Mouse (Mus musculus) heart, adult 2 months (tissue): ENCODE measurements around the gene Reep6. TPM values are rescaled to one million over a fixed set of nuclear protein-coding genes. Genes with fewer than 3 reads are reported as not detected.

Experiments used
- DNase-seq, 2 experiments: peaks; one replicate each; pipeline ENCODE4 v3.0.0; 2021
- H3K27ac ChIP-seq: fragments of 200-600 bp; 2 replicates; pipeline ENCODE4 v1.8.1; 2022
- H3K27me3 ChIP-seq: fragments of 200-500 bp; 2 replicates; pipeline ENCODE4 v1.6.1; 2012; ENCODE audit warnings: mild to moderate bottlenecking, low read length, inconsistent platforms, mixed read lengths; ENCODE audit not compliant: control insufficient read depth, insufficient read depth
- H3K36me3 ChIP-seq: fragments of 200-500 bp; 2 replicates; pipeline ENCODE4 v1.6.1; 2012; ENCODE audit warnings: low read length, inconsistent platforms; ENCODE audit not compliant: control insufficient read depth, insufficient read depth
- H3K4me1 ChIP-seq: fragments of 200-500 bp; 2 replicates; pipeline ENCODE4 v1.6.1; 2011; ENCODE audit warnings: low read length; ENCODE audit not compliant: control insufficient read depth, insufficient read depth
- H3K4me3 ChIP-seq: fragments of 200-600 bp; 2 replicates; pipeline ENCODE4 v1.8.1; 2022
- H3K79me2 ChIP-seq: fragments of 200-500 bp; replicated peaks from 2 replicates; pipeline ENCODE4 v1.6.1; 2012; ENCODE audit warnings: mild to moderate bottlenecking, inconsistent platforms, low read length, moderate library complexity, mixed read lengths; ENCODE audit not compliant: control insufficient read depth, insufficient read depth
- H3K9ac ChIP-seq: fragments of 200-500 bp; 2 replicates; pipeline ENCODE4 v1.6.1; 2012; ENCODE audit warnings: low read depth, mild to moderate bottlenecking, control low read depth, inconsistent platforms, low read length, mixed read lengths
- CTCF ChIP-seq: fragments of 200-600 bp; IDR thresholded peaks from 2 replicates; pipeline ENCODE4 v1.8.1; 2022; ENCODE audit warnings: antibody characterized with exemption, mild to moderate bottlenecking, moderate library complexity
- EP300 ChIP-seq: fragments of 200-500 bp; IDR thresholded peaks from 2 replicates; pipeline ENCODE4 v1.6.1; 2011; ENCODE audit warnings: low read depth, low read length, control low read depth; ENCODE audit not compliant: insufficient read depth
- POLR2A ChIP-seq: fragments of 200-500 bp; IDR thresholded peaks from 2 replicates; pipeline ENCODE4 v1.6.1; 2011; ENCODE audit warnings: mild to moderate bottlenecking, low read depth, low read length, control low read depth; ENCODE audit not compliant: insufficient read depth
- WGBS: fragments of 180-500 bp; shearing (Covaris S2); methylation state at CpG from one replicate; pipeline ENCODE4 v1.1.7; 2018; 5-methylcytosine and 5-hydroxymethylcytosine counted together
- intact Hi-C: fragments of 180-260 bp; cut with DNase I; formaldehyde crosslinking; loops from one replicate; pipeline ENCODE4 v1.15.1; 2025
- polyA plus RNA-seq: library from polyadenylated mRNA; depleted of rRNA; stranded (reverse); fragments of >200 nt; gene quantifications from 2 replicates; pipeline ENCODE4 v1.2.3, GENCODE M21; 2012
- total RNA-seq, 2 experiments: library from RNA; stranded (reverse); gene quantifications; 2 replicates each; pipeline ENCODE4 v1.2.3; 2021

Gene Reep6
- total and polyA plus RNA-seq, 3 experiments, result 2.8 to 4.1 (median 3.6) TPM

DNA sequence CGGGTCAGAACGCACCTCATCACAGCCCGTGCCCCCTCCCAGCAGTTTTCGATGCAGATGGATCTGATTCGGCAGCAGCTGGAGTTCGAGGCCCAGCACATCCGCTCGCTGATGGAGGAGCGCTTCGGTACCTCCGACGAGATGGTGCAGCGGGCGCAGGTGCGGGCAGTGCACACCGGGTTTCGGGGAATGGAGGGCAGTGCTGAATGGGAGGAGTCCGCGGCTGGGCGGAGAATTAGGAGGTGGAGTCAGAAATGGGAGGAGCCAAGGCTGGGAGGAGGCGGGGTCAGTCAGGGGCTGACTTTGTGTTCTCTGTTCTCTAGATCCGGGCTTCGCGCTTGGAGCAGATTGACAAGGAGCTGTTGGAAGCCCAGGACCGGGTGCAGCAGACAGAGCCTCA, 24.9 kb upstream of the Reep6 start:
- no peaks in the 10 kb centered on the region for H3K79me2 ChIP-seq
- no peak for DNase-seq
- no peak overlapping the region for H3K4me3 ChIP-seq
- WGBS, result 24% methylated on average over 25 of the region's 25 CpGs
- H3K4me1 ChIP-seq, result peaks cover 5% of the 10 kb centered on the region
- peaks cover 3% of the 10 kb centered on the region; the same call in 1 of the 2 replicates for H3K27me3 ChIP-seq
- intact Hi-C loops, result no loop called here
- no peak overlapping the region for H3K27ac ChIP-seq
- H3K9ac ChIP-seq, result no peak overlapping the region
- no peaks in the 10 kb centered on the region for H3K36me3 ChIP-seq
- no peak for TF ChIP-seq POLR2A
- no peak for TF ChIP-seq CTCF
- no peak for TF ChIP-seq EP300

GRCm38 (mm10) chr10:80311560-80311959, 18.2 kb upstream of the Reep6 start:
- intact Hi-C loops, result no loop called here
- no peak overlapping the region for H3K27ac ChIP-seq
- no peak overlapping the region for H3K4me3 ChIP-seq
- H3K36me3 ChIP-seq, result no peaks in the 10 kb centered on the region
- H3K9ac ChIP-seq, result no peak overlapping the region
- no peaks in the 10 kb centered on the region for H3K27me3 ChIP-seq
- TF ChIP-seq CTCF (no peak), EP300 (no peak), POLR2A (no peak)
- H3K4me1 ChIP-seq, result no peaks in the 10 kb centered on the region; the same call in 1 of the 2 replicates
- 79% methylated on average over 16 of the region's 16 CpGs for WGBS
- DNase-seq, result no peak
- no peaks in the 10 kb centered on the region for H3K79me2 ChIP-seq

DNA sequence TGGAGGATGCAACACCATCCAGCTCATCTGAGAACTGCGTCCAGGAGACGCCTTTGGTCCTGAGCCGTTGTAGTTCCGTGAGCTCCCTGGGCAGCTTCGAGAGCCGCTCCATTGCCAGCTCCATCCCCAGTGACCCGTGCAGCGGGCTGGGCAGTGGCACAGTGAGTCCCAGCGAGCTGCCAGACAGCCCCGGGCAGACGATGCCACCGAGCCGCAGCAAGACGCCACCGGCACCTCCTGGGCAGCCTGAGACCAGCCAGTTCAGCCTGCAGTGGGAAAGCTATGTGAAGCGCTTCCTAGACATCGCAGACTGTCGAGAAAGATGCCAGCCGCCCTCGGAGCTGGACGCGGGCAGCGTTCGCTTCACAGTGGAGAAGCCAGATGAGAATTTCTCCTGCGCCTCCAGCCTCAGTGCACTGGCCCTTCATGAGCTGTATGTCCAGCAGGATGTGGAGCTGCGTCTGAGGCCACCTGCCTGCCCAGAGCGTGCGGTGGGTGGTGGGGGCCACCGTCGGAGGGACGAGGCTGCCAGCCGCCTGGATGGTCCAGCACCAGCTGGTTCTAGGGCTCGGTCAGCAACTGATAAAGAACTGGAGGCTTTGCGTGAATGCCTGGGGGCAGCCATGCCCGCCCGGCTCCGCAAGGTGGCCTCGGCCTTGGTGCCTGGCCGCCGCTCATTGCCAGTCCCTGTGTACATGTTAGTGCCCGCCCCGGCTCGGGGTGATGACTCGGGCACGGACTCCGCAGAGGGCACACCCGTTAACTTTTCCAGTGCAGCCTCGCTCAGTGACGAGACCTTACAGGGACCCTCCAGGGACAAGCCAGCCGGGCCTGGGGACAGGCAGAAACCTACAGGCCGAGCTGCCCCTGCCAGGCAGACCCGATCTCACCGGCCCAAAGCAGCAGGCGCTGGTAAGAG, 16.9 kb upstream of the Reep6 start:
- no peak for DNase-seq
- H3K4me3 ChIP-seq, result no peak overlapping the region
- WGBS, result 67% methylated on average over 54 of the region's 54 CpGs
- peaks cover 3% of the 10 kb centered on the region; the same call in 1 of the 2 replicates for H3K4me1 ChIP-seq
- H3K27ac ChIP-seq, result no peak overlapping the region
- H3K79me2 ChIP-seq, result no peaks in the 10 kb centered on the region
- TF ChIP-seq POLR2A (no peak), CTCF (no peak), EP300 (no peak)
- intact Hi-C loops, result no loop called here
- no peak overlapping the region for H3K9ac ChIP-seq
- no peaks in the 10 kb centered on the region for H3K36me3 ChIP-seq
- H3K27me3 ChIP-seq, result no peaks in the 10 kb centered on the region

DNA sequence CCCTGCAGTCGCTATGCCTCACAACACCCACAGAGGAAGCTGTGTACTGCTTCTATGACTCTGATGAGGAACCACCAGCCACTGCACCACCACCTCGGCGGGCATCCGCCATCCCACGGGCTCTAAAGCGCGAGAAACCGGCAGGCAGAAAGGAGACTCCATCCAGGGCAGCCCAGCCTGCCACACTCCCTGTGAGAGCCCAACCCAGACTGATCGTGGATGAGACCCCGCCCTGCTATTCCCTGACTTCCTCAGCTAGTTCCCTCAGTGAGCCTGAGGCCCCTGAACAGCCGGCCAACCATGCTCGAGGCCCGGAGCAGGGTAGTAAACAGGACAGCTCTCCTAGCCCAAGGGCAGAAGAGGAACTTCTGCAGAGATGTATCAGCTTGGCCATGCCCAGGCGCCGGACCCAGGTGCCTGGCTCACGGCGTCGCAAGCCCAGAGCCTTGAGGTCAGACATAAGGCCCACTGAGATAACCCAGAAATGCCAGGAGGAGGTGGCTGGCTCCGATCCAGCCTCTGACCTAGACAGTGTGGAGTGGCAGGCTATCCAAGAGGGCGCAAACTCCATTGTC, 16.0 kb upstream of the Reep6 start:
- Histone ChIP-seq H3K27ac (no peak overlapping the region), H3K27me3 (no peaks in the 10 kb centered on the region), H3K4me1 (peaks cover 3% of the 10 kb centered on the region; the same call in 1 of the 2 replicates), H3K36me3 (no peaks in the 10 kb centered on the region), H3K79me2 (no peaks in the 10 kb centered on the region), H3K9ac (no peak overlapping the region), H3K4me3 (no peak overlapping the region)
- WGBS, result 24% methylated on average over 20 of the region's 20 CpGs
- intact Hi-C loops, result no loop called here
- TF ChIP-seq CTCF (no peak), EP300 (no peak), POLR2A (no peak)
- DNase-seq, result peak in 1 of 2 experiments; percentile 36

- Histone ChIP-seq H3K4me3 (no peak overlapping the region), H3K27ac (no peak overlapping the region), H3K9ac (no peak overlapping the region), H3K4me1 (peaks cover 5% of the 10 kb centered on the region), H3K27me3 (no peaks in the 10 kb centered on the region), H3K79me2 (no peaks in the 10 kb centered on the region), H3K36me3 (no peaks in the 10 kb centered on the region)
- TF ChIP-seq EP300 (no peak), CTCF (no peak), POLR2A (no peak)
- intact Hi-C loops, result no loop called here
- DNase-seq, result no peak
- 54% methylated on average over 16 of the region's 16 CpGs for WGBS
Observed at GRCm38 (mm10) chr10:80314494-80315001, 15.2 kb upstream of the Reep6 start.
